Mouse (Mus musculus) heart, embryonic 10.5 days (tissue): ENCODE data around the gene Clpb. TPM values are rescaled to one million over a fixed set of nuclear protein-coding genes. Genes with fewer than 3 reads are reported as not detected.
A peak's percentile ranks its signal among the peaks of the same experiment; 100 is the strongest.

Source experiments
- DNase-seq: peaks from one replicate; pipeline ENCODE4 v3.0.0-alpha.2; 2017; ENCODE audit warnings: low spot score
- H3K27ac ChIP-seq: fragments of 300-500 bp; sonication (generic); 2 replicates; pipeline ENCODE4 v1.5.1; 2016; ENCODE audit warnings: mild to moderate bottlenecking
- H3K27me3 ChIP-seq: fragments of 300-500 bp; sonication (generic); 2 replicates; pipeline ENCODE4 v1.6.1; 2016; ENCODE audit warnings: mild to moderate bottlenecking; ENCODE audit not compliant: poor library complexity, insufficient read depth, severe bottlenecking
- H3K36me3 ChIP-seq: fragments of 300-500 bp; sonication (generic); 2 replicates; pipeline ENCODE4 v1.6.1; 2016; ENCODE audit warnings: mild to moderate bottlenecking, moderate library complexity
- H3K4me1 ChIP-seq: fragments of 300-500 bp; sonication (generic); 2 replicates; pipeline ENCODE4 v1.6.1; 2016; ENCODE audit warnings: mild to moderate bottlenecking
- H3K4me3 ChIP-seq: fragments of 300-500 bp; sonication (generic); 2 replicates; pipeline ENCODE4 v1.5.1; 2016; ENCODE audit warnings: mild to moderate bottlenecking, moderate library complexity
- H3K9me3 ChIP-seq: fragments of 300-500 bp; sonication (generic); 2 replicates; pipeline ENCODE4 v1.6.1; 2016; ENCODE audit warnings: mild to moderate bottlenecking, moderate library complexity
- WGBS: fragments of 180-500 bp; shearing (Covaris S2); methylation state at CpG from one replicate; pipeline ENCODE4 v1.1.7; 2016; 5-methylcytosine and 5-hydroxymethylcytosine counted together
- polyA plus RNA-seq: library from polyadenylated mRNA; unstranded; fragments of >200 nt; fragmentation: Nextera tagmentation; extraction: Ambion mirVana; gene quantifications from 2 replicates; pipeline ENCODE4 v1.2.1, GENCODE M21; 2016

The Clpb gene
- polyA plus RNA-seq, 1 experiment from 2014 or later = 55.9 TPM

- no peak for DNase-seq
- no peak overlapping the region for H3K27ac ChIP-seq
- H3K4me3 ChIP-seq = no peak overlapping the region
- no peaks in the 10 kb centered on the region for H3K4me1 ChIP-seq
- no peaks in the 10 kb centered on the region for H3K36me3 ChIP-seq
- no peaks in the 10 kb centered on the region for H3K27me3 ChIP-seq
- no peaks in the 10 kb centered on the region for H3K9me3 ChIP-seq
- WGBS = 69% methylated on average over 3 of the region's 3 CpGs
These were observed 19.6 kb upstream of the Clpb start for GRCm38 (mm10) chr7:101643879-101644278.

GRCm38 (mm10) chr7:101649729-101650128, 13.7 kb upstream of the Clpb start:
- H3K4me1 ChIP-seq = no peaks in the 10 kb centered on the region
- H3K4me3 ChIP-seq = no peak overlapping the region
- no peak for DNase-seq
- H3K9me3 ChIP-seq = no peaks in the 10 kb centered on the region
- no peaks in the 10 kb centered on the region for H3K27me3 ChIP-seq
- no peaks in the 10 kb centered on the region for H3K36me3 ChIP-seq
- no peak overlapping the region for H3K27ac ChIP-seq
- whole genome bisulfite sequencing = 83% methylated on average over 9 of the region's 9 CpGs

GRCm38 (mm10) chr7:101650565-101650964, 12.9 kb upstream of the Clpb start:
- no peaks in the 10 kb centered on the region for H3K27me3 ChIP-seq
- WGBS = 25% methylated on average over 3 of the region's 3 CpGs
- H3K9me3 ChIP-seq = no peaks in the 10 kb centered on the region
- DNase-seq = no peak
- no peaks in the 10 kb centered on the region for H3K4me1 ChIP-seq
- no peak overlapping the region for H3K4me3 ChIP-seq
- no peak overlapping the region for H3K27ac ChIP-seq
- H3K36me3 ChIP-seq = no peaks in the 10 kb centered on the region

- Histone ChIP-seq H3K27me3 (no peaks in the 10 kb centered on the region), H3K4me1 (no peaks in the 10 kb centered on the region), H3K27ac (no peak overlapping the region), H3K9me3 (no peaks in the 10 kb centered on the region), H3K36me3 (no peaks in the 10 kb centered on the region), H3K4me3 (no peak overlapping the region)
- WGBS = 57% methylated on average over 10 of the region's 10 CpGs
- DNase-seq = no peak
These were observed 9.7 kb upstream of the Clpb start for GRCm38 (mm10) chr7:101653681-101654209.

GRCm38 (mm10) chr7:101654936-101655335, 8.5 kb upstream of the Clpb start:
- WGBS = 67% methylated on average over 4 of the region's 4 CpGs
- no peak for DNase-seq
- Histone ChIP-seq H3K36me3 (no peaks in the 10 kb centered on the region), H3K4me3 (no peak overlapping the region), H3K27me3 (no peaks in the 10 kb centered on the region; the same call in 1 of the 2 replicates), H3K9me3 (no peaks in the 10 kb centered on the region), H3K27ac (no peak overlapping the region), H3K4me1 (no peaks in the 10 kb centered on the region)

- H3K36me3 ChIP-seq = 0 out of 2 replicates have a peak, but pooled peaks cover 5% of the 10 kb centered on the region
- H3K9me3 ChIP-seq = no peaks in the 10 kb centered on the region
- no peak overlapping the region for H3K4me3 ChIP-seq
- 50% methylated on average over 1 of the region's 1 CpGs for WGBS
- H3K27ac ChIP-seq = no peak overlapping the region
- no peak for DNase-seq
- no peaks in the 10 kb centered on the region; the same call in 1 of the 2 replicates for H3K27me3 ChIP-seq
- peaks cover 19% of the 10 kb centered on the region for H3K4me1 ChIP-seq
These were observed 1.4 kb upstream of the Clpb start for GRCm38 (mm10) chr7:101662006-101662405.

- Histone ChIP-seq H3K4me1 (peaks cover 19% of the 10 kb centered on the region), H3K9me3 (no peaks in the 10 kb centered on the region), H3K27ac (no peak overlapping the region), H3K4me3 (no peak overlapping the region), H3K27me3 (no peaks in the 10 kb centered on the region), H3K36me3 (0 out of 2 replicates have a peak, but pooled peaks cover 5% of the 10 kb centered on the region)
- WGBS = 8% methylated on average over 3 of the region's 3 CpGs
- DNase-seq = peak; percentile 77
These were observed 3.1 kb downstream of the Clpb start for GRCm38 (mm10) chr7:101666581-101666980.

- 70% methylated on average over 5 of the region's 5 CpGs for WGBS
- no peak for DNase-seq
- Histone ChIP-seq H3K4me1 (peaks cover 19% of the 10 kb centered on the region), H3K9me3 (no peaks in the 10 kb centered on the region), H3K4me3 (no peak overlapping the region), H3K27ac (no peak overlapping the region), H3K36me3 (no peaks in the 10 kb centered on the region), H3K27me3 (no peaks in the 10 kb centered on the region)
These were observed 8.3 kb downstream of the Clpb start for GRCm38 (mm10) chr7:101671601-101672280.

GRCm38 (mm10) chr7:101673497-101673896, 10.1 kb downstream of the Clpb start:
- Histone ChIP-seq H3K4me3 (no peak overlapping the region), H3K27me3 (no peaks in the 10 kb centered on the region), H3K36me3 (no peaks in the 10 kb centered on the region), H3K27ac (no peak overlapping the region; the same call in 1 of the 2 replicates), H3K4me1 (peaks cover 26% of the 10 kb centered on the region), H3K9me3 (no peaks in the 10 kb centered on the region)
- 34% methylated on average over 2 of the region's 2 CpGs for WGBS
- no peak for DNase-seq

GRCm38 (mm10) chr7:101676033-101676761, 12.8 kb downstream of the Clpb start:
- no peak for DNase-seq
- Histone ChIP-seq H3K36me3 (no peaks in the 10 kb centered on the region), H3K4me3 (no peak overlapping the region), H3K27me3 (no peaks in the 10 kb centered on the region), H3K27ac (peak overlapping the region; percentile 17; the same call in 1 of the 2 replicates), H3K4me1 (peaks cover 39% of the 10 kb centered on the region), H3K9me3 (no peaks in the 10 kb centered on the region)
- WGBS = 39% methylated on average over 6 of the region's 6 CpGs

GRCm38 (mm10) chr7:101676762-101677308, 13.4 kb downstream of the Clpb start:
- H3K27ac ChIP-seq = peak overlapping the region; percentile 17; the same call in 1 of the 2 replicates
- 40% methylated on average over 3 of the region's 3 CpGs for WGBS
- peaks cover 45% of the 10 kb centered on the region for H3K4me1 ChIP-seq
- no peak for DNase-seq
- no peak overlapping the region for H3K4me3 ChIP-seq
- no peaks in the 10 kb centered on the region for H3K36me3 ChIP-seq
- H3K9me3 ChIP-seq = no peaks in the 10 kb centered on the region
- no peaks in the 10 kb centered on the region for H3K27me3 ChIP-seq

- 17% methylated on average over 7 of the region's 7 CpGs for WGBS
- Histone ChIP-seq H3K9me3 (no peaks in the 10 kb centered on the region), H3K27me3 (no peaks in the 10 kb centered on the region), H3K27ac (peak overlapping the region; percentile 56; the same call in 1 of the 2 replicates), H3K4me3 (no peak overlapping the region), H3K36me3 (no peaks in the 10 kb centered on the region), H3K4me1 (peaks cover 48% of the 10 kb centered on the region)
- peak; percentile 85 for DNase-seq
These were observed 16.2 kb downstream of the Clpb start for GRCm38 (mm10) chr7:101679591-101679990.

- no peak overlapping the region for H3K27ac ChIP-seq
- no peaks in the 10 kb centered on the region for H3K36me3 ChIP-seq
- no peak for DNase-seq
- 57% methylated on average over 3 of the region's 3 CpGs for WGBS
- H3K9me3 ChIP-seq = no peaks in the 10 kb centered on the region
- H3K4me1 ChIP-seq = peaks cover 46% of the 10 kb centered on the region
- no peak overlapping the region for H3K4me3 ChIP-seq
- no peaks in the 10 kb centered on the region for H3K27me3 ChIP-seq
These were observed 17.5 kb downstream of the Clpb start for GRCm38 (mm10) chr7:101680961-101681360.
